Mouse (Mus musculus) splenic B cell, adult 2 months (primary cell): ENCODE data around the gene Kidins220.
A peak's percentile ranks its signal among the peaks of the same experiment; 100 is the strongest.

ENCODE experiments used
- DNase-seq: peaks from one replicate; pipeline ENCODE4 v3.0.0-alpha.2; 2011; ENCODE audit warnings: low read depth, low spot score
- H3K27me3 ChIP-seq: 2 replicates; pipeline ENCODE4 v1.6.1; 2012; ENCODE audit warnings: mild to moderate bottlenecking, low read length, moderate library complexity, mixed read lengths; ENCODE audit not compliant: control insufficient read depth, poor library complexity, insufficient read depth, severe bottlenecking
- H3K36me3 ChIP-seq: 2 replicates; pipeline ENCODE4 v1.6.1; 2012; ENCODE audit warnings: mild to moderate bottlenecking, low read length, moderate library complexity, mixed read lengths; ENCODE audit not compliant: control insufficient read depth, poor library complexity, insufficient read depth, severe bottlenecking

The Kidins220 gene

DNA sequence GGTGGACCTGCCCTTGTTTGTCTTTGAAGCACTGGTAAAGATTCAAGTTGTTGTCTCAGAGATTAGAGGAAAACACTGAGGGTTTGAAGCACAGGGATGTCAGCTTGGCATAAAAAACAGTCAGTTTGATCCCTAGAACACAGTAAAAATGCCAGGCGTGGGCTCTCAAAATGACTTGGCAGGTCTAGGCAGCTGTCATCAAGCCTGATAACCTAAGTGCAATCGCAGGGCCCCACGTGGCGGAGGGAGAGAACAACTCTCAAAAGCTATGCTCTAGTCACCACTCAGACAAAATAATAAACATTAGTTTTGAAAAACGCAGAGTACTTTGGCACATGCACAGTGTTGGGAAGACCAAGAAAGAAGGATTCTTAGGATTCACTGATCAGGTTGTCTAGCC is 10.5 kb downstream of the Kidins220 start:
- Histone ChIP-seq H3K27me3 (no peaks in the 10 kb centered on the region), H3K36me3 (peaks cover 10% of the 10 kb centered on the region)
- no peak for DNase-seq

DNA sequence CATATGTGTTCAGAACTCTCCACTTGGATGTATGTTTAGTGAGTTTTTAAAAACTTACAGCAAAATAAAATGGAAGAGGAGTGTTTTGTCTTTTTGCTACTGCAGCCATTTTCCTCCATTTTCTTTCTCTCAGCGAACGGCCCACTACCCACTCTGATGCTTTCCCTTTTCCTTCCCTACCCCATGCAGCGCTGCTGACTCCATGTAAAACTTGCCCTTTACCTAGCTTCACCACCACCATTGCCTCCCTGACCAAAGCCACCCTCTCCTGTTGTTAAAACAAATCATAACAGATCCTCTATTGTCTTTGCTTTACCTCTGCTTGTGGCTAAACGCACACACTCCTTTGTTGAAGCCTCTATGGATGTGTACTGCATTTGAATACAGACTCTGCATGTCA is 20.6 kb downstream of the Kidins220 start:
- DNase-seq, result no peak
- Histone ChIP-seq H3K27me3 (no peaks in the 10 kb centered on the region), H3K36me3 (peaks cover 16% of the 10 kb centered on the region)

DNA sequence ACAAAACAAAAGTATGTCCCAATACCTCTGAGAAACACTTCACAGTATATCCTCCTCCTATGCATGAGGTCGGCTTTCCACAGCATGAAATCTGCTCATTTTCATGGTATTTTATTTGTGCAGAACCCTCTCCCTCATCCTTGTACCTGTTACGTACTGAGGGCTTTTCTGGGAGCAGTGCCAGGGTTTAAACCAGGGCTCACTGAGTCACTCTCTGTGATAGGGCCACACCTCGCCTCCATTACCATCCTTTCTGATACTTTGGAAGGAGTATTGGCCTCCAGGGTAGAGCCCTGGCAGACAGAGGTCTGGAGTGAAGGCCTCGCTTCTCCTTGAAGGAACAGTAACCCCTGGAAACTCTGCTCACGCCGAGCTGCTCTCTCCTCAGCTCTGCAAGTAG is 30.6 kb downstream of the Kidins220 start:
- no peaks in the 10 kb centered on the region for H3K27me3 ChIP-seq
- peaks cover 14% of the 10 kb centered on the region for H3K36me3 ChIP-seq
- no peak for DNase-seq

DNA sequence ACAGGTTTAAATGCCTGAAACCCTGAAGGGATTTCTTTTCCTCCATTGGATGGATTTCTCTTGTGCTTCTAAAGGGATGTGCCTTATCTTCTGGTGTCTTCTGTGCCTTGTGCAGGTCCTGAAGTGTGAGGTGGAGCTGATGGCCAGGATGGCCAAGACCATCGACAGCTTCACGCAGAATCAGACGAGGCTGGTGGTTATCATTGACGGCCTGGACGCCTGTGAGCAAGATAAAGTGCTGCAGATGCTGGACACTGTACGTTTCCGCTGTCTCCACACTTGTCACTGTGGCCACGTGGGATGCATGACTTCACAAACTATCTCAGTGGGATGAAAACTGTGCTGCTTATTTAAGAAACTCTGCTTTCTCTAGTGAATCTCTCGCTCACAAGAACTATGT is 35.2 kb downstream of the Kidins220 start:
- no peak for DNase-seq
- Histone ChIP-seq H3K27me3 (no peaks in the 10 kb centered on the region), H3K36me3 (peaks cover 19% of the 10 kb centered on the region)

DNA sequence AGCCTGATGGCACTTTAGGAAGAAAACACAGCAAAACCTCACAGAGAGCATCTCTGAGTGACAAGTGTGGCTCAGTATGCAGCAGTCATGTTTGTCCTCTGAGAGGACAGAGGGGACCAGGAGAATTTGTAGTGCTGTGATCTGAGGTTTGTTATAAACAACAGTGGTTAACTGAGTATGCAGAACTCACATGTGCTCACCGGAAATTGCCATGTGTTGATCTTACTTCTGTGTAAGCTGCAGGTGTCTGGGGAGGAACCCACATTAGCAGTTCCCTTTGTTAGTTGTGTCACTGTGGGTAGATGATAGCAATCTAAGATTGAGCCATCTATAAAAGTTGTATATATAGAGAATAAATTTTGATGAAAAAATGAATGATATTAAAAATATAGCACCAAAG is 35.7 kb downstream of the Kidins220 start:
- DNase-seq, result no peak
- H3K36me3 ChIP-seq, result peaks cover 17% of the 10 kb centered on the region

DNA sequence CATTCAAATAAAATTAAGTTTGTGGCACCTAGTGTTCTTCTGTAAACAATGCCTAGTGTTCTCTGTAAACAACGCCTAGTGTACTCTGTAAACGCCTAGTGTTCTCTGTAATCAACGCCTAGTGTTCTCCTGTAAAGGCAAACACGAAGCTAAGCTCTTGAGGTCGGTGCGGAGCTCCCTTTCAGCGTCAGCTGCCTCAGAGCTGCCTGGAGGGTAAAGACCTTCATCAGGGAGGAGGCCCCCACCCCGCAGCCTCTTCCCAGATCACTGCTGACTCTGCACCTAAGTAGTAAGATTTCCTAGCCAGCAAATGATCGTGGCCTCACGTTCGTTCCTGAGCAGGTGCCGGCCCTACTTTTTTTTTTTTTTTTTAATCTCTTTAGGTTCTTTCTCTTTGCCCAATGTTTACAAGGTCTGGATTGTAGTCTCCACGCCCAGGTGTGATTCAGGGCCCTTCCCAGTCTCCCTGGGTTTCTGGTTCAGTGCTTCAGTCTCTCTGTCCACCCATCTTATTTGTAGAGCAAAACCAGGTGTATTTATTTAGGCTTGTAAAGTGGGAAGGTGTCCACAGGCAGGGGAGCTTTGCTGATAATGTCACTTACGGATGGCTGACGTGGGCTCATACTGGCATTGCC is 37.1 kb downstream of the Kidins220 start:
- Histone ChIP-seq H3K36me3 (peaks cover 15% of the 10 kb centered on the region), H3K27me3 (no peaks in the 10 kb centered on the region)
- no peak for DNase-seq

More for the DNA sequence above, 35.7 kb downstream of the Kidins220 start:
- H3K27me3 ChIP-seq, result no peaks in the 10 kb centered on the region

DNA sequence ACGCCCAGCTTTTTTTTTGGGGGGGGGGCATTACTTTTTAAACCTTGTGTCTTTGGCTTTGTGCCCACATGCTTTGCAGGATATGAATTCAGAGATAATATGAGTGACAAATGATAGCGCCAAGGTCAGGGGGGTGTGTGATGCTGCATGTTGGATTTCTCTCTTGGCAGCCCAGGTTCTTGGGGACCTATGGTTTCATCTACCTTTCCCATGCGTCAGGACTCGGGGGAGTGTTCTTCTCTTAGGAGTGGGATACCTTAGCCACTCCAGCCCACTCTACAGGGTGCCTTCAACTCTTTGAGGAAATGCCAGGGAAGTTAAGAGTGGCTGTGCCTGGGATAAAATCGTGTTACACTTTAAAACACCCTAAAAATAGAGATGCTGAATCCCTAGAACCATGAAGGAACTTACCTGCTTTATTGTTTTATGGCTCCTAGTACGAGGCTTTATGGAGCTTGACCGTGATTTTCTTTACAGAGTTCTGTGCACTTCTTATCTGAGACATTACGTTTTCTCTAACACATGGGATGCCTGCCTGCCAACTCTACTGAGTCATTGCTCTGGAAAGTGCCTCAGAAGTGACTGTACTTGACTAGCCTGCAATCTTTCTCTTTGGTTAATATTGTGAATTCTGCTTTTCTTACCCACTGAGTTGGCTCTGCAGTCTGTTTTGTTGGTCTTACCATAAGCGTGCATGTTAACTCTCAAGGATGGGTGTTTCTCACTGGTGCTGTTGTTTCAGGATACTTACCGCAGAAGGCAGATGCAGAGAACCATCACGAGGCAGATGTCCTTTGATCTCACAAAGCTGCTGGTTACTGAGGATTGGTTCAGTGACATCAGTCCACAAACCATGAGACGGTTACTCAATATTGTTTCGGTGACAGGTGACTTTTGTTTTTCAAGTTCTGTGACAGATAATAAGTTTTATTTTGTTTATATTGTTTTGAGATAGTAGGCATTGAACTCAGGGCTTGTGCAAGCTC is 38.1 kb downstream of the Kidins220 start:
- Histone ChIP-seq H3K27me3 (no peaks in the 10 kb centered on the region), H3K36me3 (peaks cover 19% of the 10 kb centered on the region)
- no peak for DNase-seq

DNA sequence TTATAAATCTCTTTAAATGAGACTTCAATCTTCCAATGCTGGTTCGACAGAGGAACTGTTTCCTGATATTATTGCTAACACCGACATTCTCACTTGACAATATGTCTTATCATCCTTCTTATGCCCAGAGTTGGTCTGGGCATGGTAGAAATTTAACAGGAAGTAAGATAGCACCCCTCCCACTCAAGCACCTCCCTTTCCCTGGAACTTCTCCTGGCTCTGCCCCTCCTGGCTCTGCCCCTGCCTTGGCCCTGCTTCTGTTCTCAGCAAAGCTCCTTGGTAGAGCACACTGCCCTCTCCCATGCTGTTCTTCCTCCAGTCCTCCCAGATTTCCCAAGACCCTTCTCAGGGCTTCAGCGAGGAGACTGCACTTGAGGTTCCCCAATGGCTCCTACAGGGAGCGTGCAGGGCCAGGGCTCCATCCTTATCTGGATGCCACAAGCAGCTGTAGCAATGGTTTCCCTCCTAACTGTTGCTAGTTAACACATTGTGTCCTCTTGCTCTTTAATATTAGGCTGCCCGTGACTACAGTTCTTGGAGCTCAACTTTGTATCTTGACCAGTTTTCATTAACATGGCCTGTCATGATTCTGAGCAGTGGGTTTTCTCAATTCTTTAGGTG is 39.7 kb downstream of the Kidins220 start:
- Histone ChIP-seq H3K36me3 (peaks cover 14% of the 10 kb centered on the region), H3K27me3 (no peaks in the 10 kb centered on the region)
- no peak for DNase-seq

DNA sequence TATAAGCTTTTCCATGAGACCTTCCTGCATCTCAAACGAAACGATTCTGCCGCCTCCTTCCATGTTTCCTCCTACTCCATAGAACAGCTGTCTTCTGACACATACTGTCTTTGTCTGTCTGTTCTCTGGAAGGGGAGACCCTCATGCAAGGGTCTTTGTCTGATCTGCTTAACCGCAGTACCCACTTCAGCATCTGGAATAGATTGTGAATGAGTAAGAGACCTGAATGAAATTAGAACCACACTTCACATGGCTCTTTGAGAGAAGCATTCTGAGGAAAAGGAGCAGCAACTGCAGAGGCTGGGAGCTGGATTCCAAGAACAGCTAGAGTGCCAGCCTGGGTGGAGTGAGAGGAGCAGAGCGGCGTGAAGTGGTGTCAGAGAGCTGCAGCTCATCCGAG is 40.2 kb downstream of the Kidins220 start:
- peaks cover 12% of the 10 kb centered on the region for H3K36me3 ChIP-seq
- DNase-seq, result no peak
- no peaks in the 10 kb centered on the region for H3K27me3 ChIP-seq

DNA sequence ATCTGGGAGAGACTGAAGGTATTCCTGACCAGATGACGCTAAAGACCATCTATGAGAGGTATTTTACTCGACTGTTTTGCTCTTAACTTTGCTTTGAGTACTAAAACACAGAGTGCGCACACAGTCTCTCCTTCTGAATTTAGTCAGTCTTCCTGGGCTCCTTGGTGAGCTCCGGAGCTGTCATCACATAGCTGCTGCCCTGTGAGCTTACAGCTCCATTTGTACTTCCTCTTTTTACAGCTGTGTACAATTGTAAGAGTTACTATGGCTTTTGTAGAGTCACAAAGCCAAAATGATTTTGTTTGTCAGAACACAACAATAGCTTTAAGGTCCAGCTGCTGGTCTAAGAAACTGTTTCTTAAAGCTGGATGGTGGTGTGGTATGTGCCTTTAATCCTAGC is 42.3 kb downstream of the Kidins220 start:
- H3K36me3 ChIP-seq, result peaks cover 12% of the 10 kb centered on the region
- DNase-seq, result no peak
- no peaks in the 10 kb centered on the region for H3K27me3 ChIP-seq

DNA sequence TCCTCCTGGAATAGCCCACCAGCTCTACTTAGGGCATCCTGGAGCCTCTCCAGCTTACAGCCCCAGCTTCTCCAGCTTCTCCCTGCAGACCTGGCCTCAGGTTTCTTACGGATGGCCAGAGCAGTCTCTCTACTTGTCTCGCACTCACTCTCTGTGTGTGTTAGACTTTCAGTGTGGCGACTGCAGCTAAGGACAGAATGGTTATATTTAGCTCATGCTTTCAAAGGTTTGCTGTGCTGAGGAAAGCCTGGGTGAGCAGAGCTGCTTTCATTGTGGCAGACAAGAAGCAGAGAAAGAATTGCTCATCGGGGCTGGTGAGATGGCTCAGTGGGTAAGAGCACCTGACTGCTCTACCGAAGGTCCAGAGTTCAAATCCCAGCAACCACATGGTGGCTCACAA is 46.3 kb downstream of the Kidins220 start:
- Histone ChIP-seq H3K27me3 (no peaks in the 10 kb centered on the region), H3K36me3 (peaks cover 4% of the 10 kb centered on the region; the same call in 1 of the 2 replicates)
- DNase-seq, result no peak

DNA sequence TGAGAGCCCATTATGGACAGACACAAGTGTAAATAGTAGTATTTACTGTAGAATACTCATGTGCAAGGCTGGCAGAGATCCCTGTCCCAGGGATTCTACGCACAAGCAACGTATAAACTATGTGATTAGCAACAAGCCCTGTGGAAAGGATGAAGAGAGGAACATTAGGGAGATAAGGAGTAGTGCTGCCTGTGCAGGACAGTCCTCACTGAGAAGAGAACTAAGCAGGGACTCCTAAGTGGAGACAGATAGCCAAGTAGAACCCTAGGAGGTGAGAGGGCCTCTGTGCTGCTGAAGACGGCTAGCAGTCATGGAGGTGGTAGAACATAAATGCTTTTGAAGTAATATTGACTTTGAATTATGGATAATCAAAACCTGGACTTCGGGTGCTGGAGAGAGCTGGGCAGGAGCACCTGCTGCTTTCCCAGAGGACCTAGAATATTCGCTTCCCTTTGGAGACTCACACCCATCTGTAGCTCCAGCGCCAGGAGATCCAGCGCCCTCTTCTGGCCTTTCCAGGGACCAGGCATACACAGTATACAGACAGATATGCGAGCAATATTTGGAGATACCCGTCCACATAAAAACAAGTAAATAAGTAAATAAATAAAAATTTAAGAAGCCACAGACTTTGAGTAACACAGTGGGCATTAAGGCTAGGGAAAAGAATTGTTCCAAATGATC is 50.3 kb downstream of the Kidins220 start:
- DNase-seq, result no peak
- H3K36me3 ChIP-seq, result 0 out of 2 replicates have a peak, but pooled peaks cover 2% of the 10 kb centered on the region
- H3K27me3 ChIP-seq, result no peaks in the 10 kb centered on the region

DNA sequence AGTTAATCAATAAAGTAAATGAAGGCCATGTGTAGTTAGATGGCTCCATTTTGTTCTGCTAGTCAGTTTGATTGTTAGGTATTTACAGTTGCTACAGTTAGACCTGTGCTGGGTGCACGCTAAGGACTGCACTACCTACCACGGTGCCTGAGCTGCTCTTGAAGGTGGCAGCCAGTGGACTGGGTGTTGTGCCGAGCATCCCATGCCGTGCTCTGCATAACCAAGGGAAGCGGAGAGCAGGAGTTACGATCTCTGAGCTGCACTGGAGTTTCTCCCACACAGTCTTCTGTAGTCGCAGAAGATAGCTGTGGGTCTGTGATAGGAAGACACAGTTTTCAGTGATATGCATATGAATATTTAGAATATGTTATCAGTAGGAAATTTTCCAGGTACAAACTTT is 51.6 kb downstream of the Kidins220 start:
- H3K27me3 ChIP-seq, result no peaks in the 10 kb centered on the region
- no peak for DNase-seq
- 0 out of 2 replicates have a peak, but pooled peaks cover 3% of the 10 kb centered on the region for H3K36me3 ChIP-seq

DNA sequence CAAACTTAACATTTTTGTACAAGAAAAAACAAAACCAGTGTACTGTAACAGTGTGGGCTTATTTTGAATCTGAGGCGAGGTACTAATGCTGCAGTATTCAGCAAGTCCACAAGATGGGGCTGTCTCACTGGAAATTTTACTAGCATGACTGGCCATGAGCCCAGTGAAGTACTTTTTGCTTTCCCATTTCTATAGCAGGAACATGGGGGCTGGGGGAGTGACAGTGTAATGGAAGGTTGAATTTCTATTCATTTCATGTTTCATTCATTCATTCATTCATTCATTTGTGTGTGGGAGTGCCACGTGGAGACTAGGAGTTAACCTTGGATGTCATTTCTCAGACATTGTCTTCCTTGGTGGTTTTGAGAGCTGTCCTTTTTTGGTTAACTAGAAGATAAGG is 52.7 kb downstream of the Kidins220 start:
- H3K27me3 ChIP-seq, result no peaks in the 10 kb centered on the region
- peaks cover 3% of the 10 kb centered on the region; the same call in 1 of the 2 replicates for H3K36me3 ChIP-seq
- peak; percentile 65 for DNase-seq
